25 mouse cellular contexts compared by ENCODE assay signal in the genomic region with DNA sequence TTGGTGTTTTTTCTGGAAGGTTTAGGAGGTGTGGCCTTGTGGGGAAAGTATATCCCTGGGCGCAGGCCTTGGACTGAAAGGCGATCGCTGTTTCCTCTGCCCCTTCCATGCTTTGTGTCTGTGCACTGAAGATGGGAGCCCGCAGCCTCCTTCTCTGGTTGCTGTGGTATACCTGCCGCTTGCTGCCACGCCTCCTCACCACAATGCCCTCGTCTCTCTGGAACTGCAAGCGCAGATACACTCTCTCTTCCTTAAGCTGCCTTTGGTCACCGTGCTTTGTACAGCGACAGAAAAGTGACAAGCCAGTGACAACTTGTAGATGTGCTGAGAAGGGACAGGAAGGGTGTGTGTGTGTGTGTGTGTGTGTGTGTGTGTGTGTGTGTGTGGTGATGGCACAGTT. TPM values are rescaled to one million over a fixed set of nuclear protein-coding genes. Genes with fewer than 3 reads are reported as not detected.
DNase-seq lines count a peak whose midpoint lies in the region; ATAC-seq and TF ChIP-seq lines count a peak whose summit lies in the region.
"Had no signal": no experiment of that assay in that cellular context is flagged by ENCODE, and none has a peak within 500 bp of the region (broad histone marks: within the 10 kb centered on the region; RNA-seq: fewer than 3 reads in every experiment).

No protein-coding gene starts in this region.

- TF ChIP-seq POLR2A in cerebellum, adult 2 months (IDR thresholded peaks at IDR 0.05; ENCODE audit: borderline replicate concordance, insufficient read depth, low read length): no peak

- H3K27ac ChIP-seq in liver, postnatal 0 days (ENCODE audit: low read depth): no peak overlapping the region
- H3K27ac ChIP-seq in cerebellum, adult 2 months (ENCODE audit: insufficient read depth, low read length): no peak overlapping the region
- H3K27ac ChIP-seq in heart, embryonic 12.5 days (ENCODE audit: poor library complexity, severe bottlenecking): no peak overlapping the region
- H3K27ac ChIP-seq: hindbrain, embryonic 13.5 days; kidney, embryonic 15.5 days; liver, embryonic 12.5 days; stomach, postnatal 0 days had no signal

- no peaks in the 10 kb centered on the region for H3K27me3 ChIP-seq in liver, postnatal 0 days (ENCODE audit: insufficient read depth, low read length)
- no peaks in the 10 kb centered on the region for H3K27me3 ChIP-seq in cerebellum, adult 2 months (ENCODE audit: control insufficient read depth, insufficient read depth, low read length)
- no peaks in the 10 kb centered on the region for H3K27me3 ChIP-seq in heart, embryonic 12.5 days (replicated peaks)
- H3K27me3 ChIP-seq: hindbrain, embryonic 13.5 days; kidney, embryonic 15.5 days; liver, embryonic 12.5 days had no signal

- 73% methylated on average over 10 of the region's 10 CpGs for WGBS in liver, postnatal 0 days (ENCODE audit: insufficient replicate concordance)
- 87% methylated on average over 10 of the region's 10 CpGs for WGBS in cerebellum, adult 2 months
- 74% methylated on average over 10 of the region's 10 CpGs for WGBS in heart, embryonic 12.5 days

- no peaks in the 10 kb centered on the region for H3K9me3 ChIP-seq in liver, postnatal 0 days (ENCODE audit: low read length)
- no peaks in the 10 kb centered on the region for H3K9me3 ChIP-seq in heart, embryonic 12.5 days (replicated peaks)
- H3K9me3 ChIP-seq: hindbrain, embryonic 13.5 days; kidney, embryonic 15.5 days; liver, embryonic 12.5 days had no signal

- no peak overlapping the region for H3K4me3 ChIP-seq in liver, postnatal 0 days (ENCODE audit: low read depth, low read length)
- H3K4me3 ChIP-seq in cerebellum, adult 2 months (replicated peaks; ENCODE audit: insufficient read depth, low read depth, low read length): no peak overlapping the region
- H3K4me3 ChIP-seq in heart, embryonic 12.5 days: no peak overlapping the region
- H3K4me3 ChIP-seq: hindbrain, embryonic 13.5 days; kidney, embryonic 15.5 days; liver, embryonic 12.5 days had no signal

- TF ChIP-seq EP300 in liver, postnatal 0 days (IDR thresholded peaks at IDR 0.05; ENCODE audit: low read depth): no peak

- ATAC-seq in liver, postnatal 0 days: no peak
- no peak for ATAC-seq in heart, embryonic 12.5 days (ENCODE audit: insufficient number of reproducible peaks, low FRiP score)
- ATAC-seq: activated CD4-positive, CD25-positive, alpha-beta regulatory T cell, adult 4 months; liver, embryonic 12.5 days had no signal

- H3K36me3 ChIP-seq in liver, postnatal 0 days (replicated peaks; ENCODE audit: insufficient read depth, low read length): no peaks in the 10 kb centered on the region
- no peaks in the 10 kb centered on the region for H3K36me3 ChIP-seq in heart, embryonic 12.5 days
- H3K36me3 ChIP-seq: hindbrain, embryonic 13.5 days; kidney, embryonic 15.5 days; liver, embryonic 12.5 days had no signal

- H3K4me2 ChIP-seq in liver, postnatal 0 days (ENCODE audit: low read depth, low read length): no peak overlapping the region
- no peak overlapping the region for H3K4me2 ChIP-seq in heart, embryonic 12.5 days
- H3K4me2 ChIP-seq: heart, embryonic 11.5 days; hindbrain, embryonic 13.5 days; kidney, embryonic 15.5 days; liver, embryonic 12.5 days had no signal

- TF ChIP-seq CTCF in liver, postnatal 0 days (IDR thresholded peaks at IDR 0.05; ENCODE audit: low read depth): no peak
- TF ChIP-seq CTCF in cerebellum, adult 2 months (IDR thresholded peaks at IDR 0.05; ENCODE audit: borderline replicate concordance, insufficient read depth, low read depth, low read length): no peak

- DNase-seq in R1 (ENCODE audit: low read depth, low spot score): peak; percentile 8
- peak; percentile 12 for DNase-seq in induced T-regulatory cell, adult 2 months (ENCODE audit: low read depth)
- peak; percentile 12 to 19 for DNase-seq in thymus, postnatal 10 days (ENCODE audit: low spot score in 2 of 2)
- DNase-seq in liver, postnatal 0 days: no peak
- no peak for DNase-seq in cerebellum, adult 2 months
- DNase-seq: adrenal gland, adult 2 months; adrenal gland, postnatal 36 days; cerebellum, adult 9-10 months; cerebellum, postnatal 36 days; gastrocnemius, postnatal 25 days; heart, adult 11 months; heart, postnatal 4 days; kidney, adult 11 months; kidney, postnatal 25 days; lung, adult 2 months; lung, postnatal 10 days; midbrain, embryonic 14.5 days; spleen, adult 18-20 months had no signal

- no peaks in the 10 kb centered on the region for H3K4me1 ChIP-seq in liver, postnatal 0 days (ENCODE audit: insufficient read depth)
- no peaks in the 10 kb centered on the region for H3K4me1 ChIP-seq in cerebellum, adult 2 months (ENCODE audit: control insufficient read depth, insufficient read depth, low read length)
- peaks cover 9% of the 10 kb centered on the region; the same call in 1 of the 2 replicates for H3K4me1 ChIP-seq in heart, embryonic 12.5 days (replicated peaks)
- H3K4me1 ChIP-seq: hindbrain, embryonic 13.5 days; liver, embryonic 12.5 days had no signal

- H3K9ac ChIP-seq in liver, postnatal 0 days (replicated peaks): no peak overlapping the region
- H3K9ac ChIP-seq in heart, embryonic 12.5 days: no peak overlapping the region
- H3K9ac ChIP-seq: hindbrain, embryonic 13.5 days; kidney, embryonic 15.5 days; liver, embryonic 12.5 days had no signal

RNA-seq across cellular contexts. Expression of a gene that starts 46.7 kb away (rescaled TPM):
- polyA plus RNA-seq in liver, postnatal 0 days (2015; fragmentation: Nextera tagmentation; extraction: Ambion mirVana): 5.5 and 6.2 TPM in 2 replicates
- 1.6 TPM in 2 replicates for polyA plus RNA-seq in cerebellum, adult 2 months (2012; rRNA removed)
- polyA plus RNA-seq in heart, embryonic 12.5 days (2016; fragmentation: Nextera tagmentation; extraction: Ambion mirVana): 27.8 and 31.0 TPM in 2 replicates

Comparison
In these comparisons a context has a peak if more than half of its experiments do, and no peak if none do; other contexts are left out.
1. DNase-seq: peak in R1 (single experiment), induced T-regulatory cell, adult 2 months (single experiment) and thymus, postnatal 10 days (2 of 2); none in liver, postnatal 0 days (single experiment) and cerebellum, adult 2 months (0 of 2).